Mouse (Mus musculus) liver, adult 10 weeks (tissue): ENCODE data around the gene Gsta1. TPM values are rescaled to one million over a fixed set of nuclear protein-coding genes. Genes with fewer than 3 reads are reported as not detected.

Experiments
- polyA plus RNA-seq: library from polyadenylated mRNA; stranded (reverse); fragments of 350-450 nt; fragmentation: Illumina TruSeq; extraction: RNeasy Lipid Tissue Mini Kit (QIAGEN cat#74804); gene quantifications from one replicate; pipeline ENCODE4 v1.2.3, GENCODE M21; 2014; ENCODE audit warnings: low read depth, low replicate concordance

The Gsta1 gene
- polyA plus RNA-seq: 12.1 TPM

GRCm38 (mm10) chr9:78230461-78230860 is at the start of gene Gsta1:
Gene Gsta1, plus strand, starts transcription at chr9:78230656.

GRCm38 (mm10) chr9:78182474-78182873 is 48.0 kb upstream of the Gsta1 start, which contains the start of gene Gsta4:
Gene Gsta4, plus strand, starts transcription at chr9:78182774.

DNA sequence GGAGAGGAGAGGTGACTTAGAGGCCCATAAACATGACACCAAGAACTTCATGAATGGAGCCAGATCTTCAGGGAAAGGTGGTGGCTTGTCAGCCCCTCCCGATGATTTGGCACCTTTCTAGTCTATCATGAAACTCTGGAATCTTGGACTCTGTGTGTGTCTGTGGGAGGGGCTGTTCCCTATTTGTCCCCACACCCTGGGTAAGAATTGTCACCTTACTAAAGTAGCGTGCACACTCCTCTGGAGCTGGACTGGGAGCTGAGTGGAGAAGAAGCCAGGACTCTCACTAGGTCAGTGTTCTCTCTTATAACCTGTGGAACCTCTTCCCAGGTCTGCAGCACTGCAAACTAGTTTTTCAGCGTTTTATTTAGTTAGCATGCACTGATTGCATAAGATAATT is 26.5 kb downstream of the Gsta1 start, which contains the start of gene Gm3776:
Gene Gm3776, plus strand, starts transcription at position 216 of the 400 bp plus-strand sequence.

GRCm38 (mm10) chr9:78289723-78290122 is 59.3 kb downstream of the Gsta1 start, which contains the start of gene Gm10639:
Gene Gm10639, plus strand, starts transcription at chr9:78289923.

Other genes starting within 250 kb of the Gsta1 start
- not detected for gene Gcm1, start 178.7 kb upstream of the Gsta1 start, polyA plus RNA-seq
- 51.9 TPM for gene Fbxo9, start 121.6 kb upstream of the Gsta1 start, polyA plus RNA-seq
- gene Ick, start 121.5 kb upstream of the Gsta1 start, polyA plus RNA-seq: 20.8 TPM
- 80.6 TPM for gene Gsta4, start 47.9 kb upstream of the Gsta1 start, polyA plus RNA-seq
- 1.8 TPM for gene Gm3776, start 26.5 kb downstream of the Gsta1 start, polyA plus RNA-seq
- gene Gm10639, start 59.3 kb downstream of the Gsta1 start, polyA plus RNA-seq: 0.85 TPM
- gene Omt2a, start 84.1 kb downstream of the Gsta1 start, polyA plus RNA-seq: not detected
- not detected for gene Omt2b, start 96.9 kb downstream of the Gsta1 start, polyA plus RNA-seq
- 236 TPM for gene Gsta2, start 125.1 kb downstream of the Gsta1 start, polyA plus RNA-seq
- gene Dppa5a, start 137.5 kb downstream of the Gsta1 start, polyA plus RNA-seq: not detected
- gene Ooep, start 148.1 kb downstream of the Gsta1 start, polyA plus RNA-seq: not detected
- not detected for gene Ddx43, start 165.1 kb downstream of the Gsta1 start, polyA plus RNA-seq
- 0.45 TPM for gene Cgas, start 212.6 kb downstream of the Gsta1 start, polyA plus RNA-seq
- gene Mto1, start 217.6 kb downstream of the Gsta1 start, polyA plus RNA-seq: 15.4 TPM
- not detected for gene Gm17324, start 218.1 kb downstream of the Gsta1 start, polyA plus RNA-seq